Mouse (Mus musculus) left cerebral cortex, postnatal 10 days (tissue): ENCODE results near the gene Cbarp. TPM values are rescaled to one million over a fixed set of nuclear protein-coding genes. Genes with fewer than 3 reads are reported as not detected.
A peak's percentile ranks its signal among the peaks of the same experiment; 100 is the strongest.

Experiments used
- DNase-seq, 2 experiments: peaks; one replicate each; pipeline ENCODE4 v3.0.0; 2021 to 2022; ENCODE audit warnings: low spot score in 2 of 2, mixed read lengths in 1 of 2; ENCODE audit errors: extremely low spot score in 1 of 2
- intact Hi-C: fragments of 180-260 bp; cut with DNase I; formaldehyde crosslinking; loops from one replicate; pipeline ENCODE4 v1.15.1; 2025
- total RNA-seq, 2 experiments: library from RNA; stranded (reverse); gene quantifications; 2 replicates each; pipeline ENCODE4 v1.2.3; 2021

Cbarp gene
- total RNA-seq, 2 experiments from 2014 or later: 394 to 415 TPM

- no peak for DNase-seq
- intact Hi-C loops: loop anchor here (5.0 kb wide), 2 partner anchors 65 to 130 kb away; partner anchors contain the start of gene Cnn2
Observed at GRCm38 (mm10) chr10:80116927-80117691, 23.5 kb downstream of the Cbarp start.

GRCm38 (mm10) chr10:80116563-80116926 is 24.1 kb downstream of the Cbarp start:
- intact Hi-C loops: loop anchor here (5.0 kb wide), 2 partner anchors 64 to 129 kb away; partner anchors contain the start of gene Cnn2
- no peak for DNase-seq

- no peak for DNase-seq
- intact Hi-C loops: loop anchor here (5.0 kb wide), 2 partner anchors 64 to 129 kb away; partner anchors contain the start of gene Cnn2
Observed at GRCm38 (mm10) chr10:80115944-80116335, 24.7 kb downstream of the Cbarp start.

GRCm38 (mm10) chr10:80115290-80115943 is 25.2 kb downstream of the Cbarp start, which contains the start of gene Stk11:
Gene Stk11 (plus strand): TSS chr10:80115803.
- peak; percentile 100 for DNase-seq
- intact Hi-C loops: loop anchor here (5.0 kb wide), 2 partner anchors 63 to 128 kb away; partner anchors contain the start of gene Cnn2

- intact Hi-C loops: loop anchor here (5.0 kb wide), 3 partner anchors 37 to 127 kb away; partner anchors contain the start of gene Cnn2
- peak; percentile 85 to 91 for DNase-seq
Observed at GRCm38 (mm10) chr10:80114341-80115284, 26.0 kb downstream of the Cbarp start.

- DNase-seq: no peak
- intact Hi-C loops: no loop called here
Observed at GRCm38 (mm10) chr10:80107678-80108077, 33.0 kb downstream of the Cbarp start.

- DNase-seq: no peak
- intact Hi-C loops: no loop called here
Observed at GRCm38 (mm10) chr10:80105926-80106325, 34.7 kb downstream of the Cbarp start.

GRCm38 (mm10) chr10:80105460-80105859 is 35.2 kb downstream of the Cbarp start, which contains the start of gene Sbno2:
Gene Sbno2 (minus strand): TSS chr10:80105571.
- intact Hi-C loops: no loop called here

GRCm38 (mm10) chr10:80104181-80104580 is 36.5 kb downstream of the Cbarp start:
- intact Hi-C loops: loop anchor here (5.0 kb wide), 1 partner anchor 42 kb away; no protein-coding TSS in a partner anchor
- no peak for DNase-seq

More at GRCm38 (mm10) chr10:80105460-80105859, 35.2 kb downstream of the Cbarp start, which contains the start of gene Sbno2:
- DNase-seq: no peak

GRCm38 (mm10) chr10:80103032-80103431 is 37.6 kb downstream of the Cbarp start:
- intact Hi-C loops: loop anchor here (5.0 kb wide), 1 partner anchor 41 kb away; no protein-coding TSS in a partner anchor
- DNase-seq: no peak

GRCm38 (mm10) chr10:80102216-80102915 is 38.3 kb downstream of the Cbarp start:
- peak; percentile 64 to 93 for DNase-seq
- intact Hi-C loops: loop anchor here (5.0 kb wide), 1 partner anchor 40 kb away; no protein-coding TSS in a partner anchor

GRCm38 (mm10) chr10:80100982-80101381 is 39.7 kb downstream of the Cbarp start:
- peak in 1 of 2 experiments; percentile 65 for DNase-seq
- intact Hi-C loops: loop anchor here (5.0 kb wide), 1 partner anchor 39 kb away; no protein-coding TSS in a partner anchor

GRCm38 (mm10) chr10:80098630-80099029 is 42.0 kb downstream of the Cbarp start:
- intact Hi-C loops: no loop called here
- no peak for DNase-seq

GRCm38 (mm10) chr10:80097275-80097674 is 43.4 kb downstream of the Cbarp start:
- no peak for DNase-seq
- intact Hi-C loops: no loop called here

- DNase-seq: no peak
- intact Hi-C loops: no loop called here
Observed at GRCm38 (mm10) chr10:80095547-80095946, 45.1 kb downstream of the Cbarp start.

GRCm38 (mm10) chr10:80094684-80095083 is 46.0 kb downstream of the Cbarp start:
- DNase-seq: no peak
- intact Hi-C loops: no loop called here

GRCm38 (mm10) chr10:80094085-80094484 is 46.5 kb downstream of the Cbarp start:
- intact Hi-C loops: no loop called here
- DNase-seq: no peak

- DNase-seq: no peak
- intact Hi-C loops: no loop called here
Observed at GRCm38 (mm10) chr10:80092690-80093089, 47.9 kb downstream of the Cbarp start.
